Mouse (Mus musculus) bone marrow macrophage, adult 2 months (primary cell): ENCODE measurements around the gene Ccdc28a.

Experiments
- CTCF ChIP-seq: IDR thresholded peaks from 2 replicates; pipeline ENCODE4 v1.5.1; 2012; ENCODE audit warnings: low read depth, mild to moderate bottlenecking, low read length, moderate library complexity
- POLR2A ChIP-seq: IDR thresholded peaks from 2 replicates; pipeline ENCODE4 v1.6.1; 2012; ENCODE audit warnings: mild to moderate bottlenecking, low read depth, low read length, borderline replicate concordance

GRCm38 (mm10) chr10:18199919-18200318 lies 34.9 kb downstream of the Ccdc28a start:
- no peak for TF ChIP-seq CTCF
- no peak for TF ChIP-seq POLR2A
